Mouse (Mus musculus): ENCODE results near the gene Bcas2.
"Not testable (repeated sequence)": the region's sequence is repeated elsewhere in the genome, so short reads cannot be mapped to it uniquely, and the experiment has no call there.

Bcas2 gene

GRCm38 (mm10) chr3:103171505-103172267 lies at the start of gene Bcas2:
Bcas2 (plus strand) TSS chr3:103171655.
- DNase-seq (ENCODE audit: low spot score): peak; percentile 95

GRCm38 (mm10) chr3:103123636-103124035 lies 47.8 kb upstream of the Bcas2 start:
- no peak for DNase-seq (ENCODE audit: low spot score)

- DNase-seq (ENCODE audit: low spot score): no peak
Observed at GRCm38 (mm10) chr3:103126138-103126537, 45.3 kb upstream of the Bcas2 start.

DNA sequence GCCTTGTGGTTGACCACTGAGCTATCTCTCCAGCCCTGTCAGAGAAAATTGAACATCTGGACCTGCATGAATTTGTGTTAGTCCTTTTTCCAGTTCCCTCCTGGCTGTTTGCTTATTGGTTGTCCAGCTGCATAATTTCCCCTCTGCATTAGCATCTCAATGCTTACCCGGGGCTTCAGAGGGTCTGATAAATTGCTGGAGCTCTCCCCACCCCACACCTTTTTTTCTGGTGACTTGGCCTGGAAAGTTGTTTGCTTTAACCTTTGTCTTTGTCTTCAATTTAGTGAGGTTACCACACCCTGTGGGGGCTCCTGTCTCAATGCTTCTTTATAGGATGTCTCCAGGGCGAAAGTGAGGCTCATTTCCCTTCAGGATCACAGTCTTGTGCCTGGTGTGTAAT lies 44.3 kb upstream of the Bcas2 start:
- DNase-seq (ENCODE audit: low spot score): no peak

DNA sequence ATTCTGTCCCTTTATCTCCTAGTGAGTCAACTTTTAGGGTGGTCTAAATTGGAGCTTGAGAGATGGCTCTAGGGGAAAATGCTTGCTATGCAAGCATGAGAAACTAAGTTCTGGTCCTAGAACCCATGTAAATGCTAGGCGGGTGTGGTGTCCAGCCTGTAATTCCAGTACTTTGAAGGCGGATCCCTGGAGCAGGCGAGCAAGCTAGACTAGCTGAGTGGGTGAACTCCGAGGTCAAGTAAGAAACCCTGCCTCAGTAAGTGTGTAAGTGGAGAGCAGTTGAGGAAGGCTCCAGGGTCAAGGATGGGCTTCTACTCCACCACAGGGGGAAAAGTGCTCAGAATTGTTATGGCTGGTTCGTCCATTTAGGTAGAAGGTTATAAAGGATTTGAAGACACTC lies 43.7 kb upstream of the Bcas2 start:
- no peak for DNase-seq (ENCODE audit: low spot score)

DNA sequence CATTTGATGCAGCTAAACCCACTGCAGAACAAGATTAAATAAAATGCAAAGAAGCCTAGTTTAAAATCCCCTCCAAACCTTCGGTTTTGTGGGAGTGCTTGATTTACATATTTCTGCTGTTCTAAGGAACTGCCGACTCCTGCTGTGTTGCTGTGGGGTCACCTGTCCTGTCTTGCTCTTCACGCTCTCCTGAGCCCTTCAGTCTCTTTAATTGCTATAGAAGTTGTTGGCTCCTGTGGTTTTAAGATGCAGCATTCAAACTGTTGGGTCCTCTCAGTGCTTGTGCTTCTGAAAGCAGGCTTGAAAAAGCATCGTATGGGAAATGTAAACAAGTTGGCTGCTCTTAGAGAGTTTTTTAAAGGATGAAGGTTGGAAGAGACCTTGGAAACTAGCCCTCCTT lies 43.2 kb upstream of the Bcas2 start:
- no peak for DNase-seq (ENCODE audit: low spot score)

- no peak for DNase-seq (ENCODE audit: low spot score)
Observed at GRCm38 (mm10) chr3:103129367-103130159, 41.9 kb upstream of the Bcas2 start.

GRCm38 (mm10) chr3:103130236-103130751 lies 41.2 kb upstream of the Bcas2 start:
- no peak for DNase-seq (ENCODE audit: low spot score)

GRCm38 (mm10) chr3:103133098-103133497 lies 38.4 kb upstream of the Bcas2 start:
- DNase-seq (ENCODE audit: low spot score): no peak

GRCm38 (mm10) chr3:103136414-103137077 lies 34.9 kb upstream of the Bcas2 start:
- no peak for DNase-seq (ENCODE audit: low spot score)

DNA sequence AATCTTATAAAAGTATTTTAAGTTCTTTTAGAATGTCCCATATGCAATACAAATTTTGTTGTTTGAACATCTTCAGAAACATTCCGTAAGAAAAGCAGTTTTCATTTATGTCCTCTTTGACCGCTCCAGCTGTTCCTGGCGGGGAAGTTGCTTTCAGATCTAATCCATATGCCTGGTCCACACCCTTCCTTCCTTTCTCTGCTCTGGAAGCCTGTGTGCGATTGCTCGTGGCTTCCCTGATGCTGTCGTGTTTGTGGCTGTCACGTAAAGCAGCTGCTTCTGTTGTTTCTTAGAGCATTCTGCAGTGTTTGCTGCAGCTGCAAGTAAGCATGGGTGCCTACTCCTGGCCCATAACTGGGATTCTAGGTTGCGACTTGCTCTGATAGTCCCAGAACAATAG lies 32.4 kb upstream of the Bcas2 start:
- no peak for DNase-seq (ENCODE audit: low spot score)

DNA sequence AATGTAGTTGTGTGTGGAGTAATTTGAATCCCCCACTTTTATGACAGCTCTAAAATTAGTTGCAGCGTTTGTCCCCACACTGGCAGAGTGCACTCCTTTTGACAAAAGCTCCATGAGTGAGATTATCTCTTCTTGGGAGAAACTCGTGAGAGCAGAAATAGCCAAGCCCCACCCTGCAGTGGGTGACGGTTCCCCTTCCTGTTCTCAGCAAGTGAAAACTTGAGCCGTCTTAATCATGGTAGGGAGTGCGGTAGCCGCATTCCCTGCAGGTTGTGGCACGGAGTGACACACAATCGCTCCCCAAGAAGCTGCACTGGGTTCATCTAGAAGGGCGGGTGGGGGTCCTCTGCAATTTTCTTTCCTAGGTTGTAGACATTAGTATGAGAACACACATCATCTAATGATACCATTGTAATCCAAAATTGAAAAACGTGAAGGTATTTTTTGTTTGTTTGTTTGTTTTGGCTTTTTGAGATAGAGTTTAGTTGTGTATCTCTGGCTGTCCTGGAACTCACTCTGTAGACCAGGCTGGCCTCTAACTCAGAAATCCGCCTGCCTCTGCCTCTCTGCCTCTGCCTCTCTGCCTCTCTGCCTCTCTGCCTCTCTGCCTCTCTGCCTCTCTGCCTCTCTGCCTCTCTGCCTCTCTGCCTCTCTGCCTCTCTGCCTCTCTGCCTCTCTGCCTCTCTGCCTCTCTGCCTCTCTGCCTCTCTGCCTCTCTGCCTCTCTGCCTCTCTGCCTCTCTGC lies 31.2 kb upstream of the Bcas2 start:
- DNase-seq (ENCODE audit: low spot score): not testable (repeated sequence)

- no peak for DNase-seq (ENCODE audit: low spot score)
Observed at GRCm38 (mm10) chr3:103141287-103141686, 30.2 kb upstream of the Bcas2 start.

DNA sequence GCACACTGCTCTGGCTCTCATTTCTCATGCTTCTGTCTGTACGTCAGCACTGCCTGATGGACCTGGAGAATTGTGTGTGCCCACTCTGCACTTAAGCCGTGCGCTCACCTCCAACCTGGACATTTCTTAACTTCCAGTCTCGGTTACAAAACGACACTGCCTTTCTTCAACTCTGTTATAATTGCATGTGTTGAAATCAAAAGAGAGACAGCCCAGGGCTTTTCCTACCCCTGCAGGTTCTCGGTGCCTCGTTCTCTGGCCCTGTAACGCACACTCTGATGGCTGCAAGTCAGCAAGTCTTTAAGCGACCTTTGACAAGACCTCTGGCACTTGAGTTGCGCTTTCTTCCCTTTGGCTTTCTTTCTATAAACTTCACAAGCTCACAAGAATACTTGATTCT lies 29.1 kb upstream of the Bcas2 start:
- no peak for DNase-seq (ENCODE audit: low spot score)

- DNase-seq (ENCODE audit: low spot score): no peak
Observed at GRCm38 (mm10) chr3:103145336-103145735, 26.1 kb upstream of the Bcas2 start.

GRCm38 (mm10) chr3:103145791-103146190 lies 25.7 kb upstream of the Bcas2 start:
- DNase-seq (ENCODE audit: low spot score): no peak

DNA sequence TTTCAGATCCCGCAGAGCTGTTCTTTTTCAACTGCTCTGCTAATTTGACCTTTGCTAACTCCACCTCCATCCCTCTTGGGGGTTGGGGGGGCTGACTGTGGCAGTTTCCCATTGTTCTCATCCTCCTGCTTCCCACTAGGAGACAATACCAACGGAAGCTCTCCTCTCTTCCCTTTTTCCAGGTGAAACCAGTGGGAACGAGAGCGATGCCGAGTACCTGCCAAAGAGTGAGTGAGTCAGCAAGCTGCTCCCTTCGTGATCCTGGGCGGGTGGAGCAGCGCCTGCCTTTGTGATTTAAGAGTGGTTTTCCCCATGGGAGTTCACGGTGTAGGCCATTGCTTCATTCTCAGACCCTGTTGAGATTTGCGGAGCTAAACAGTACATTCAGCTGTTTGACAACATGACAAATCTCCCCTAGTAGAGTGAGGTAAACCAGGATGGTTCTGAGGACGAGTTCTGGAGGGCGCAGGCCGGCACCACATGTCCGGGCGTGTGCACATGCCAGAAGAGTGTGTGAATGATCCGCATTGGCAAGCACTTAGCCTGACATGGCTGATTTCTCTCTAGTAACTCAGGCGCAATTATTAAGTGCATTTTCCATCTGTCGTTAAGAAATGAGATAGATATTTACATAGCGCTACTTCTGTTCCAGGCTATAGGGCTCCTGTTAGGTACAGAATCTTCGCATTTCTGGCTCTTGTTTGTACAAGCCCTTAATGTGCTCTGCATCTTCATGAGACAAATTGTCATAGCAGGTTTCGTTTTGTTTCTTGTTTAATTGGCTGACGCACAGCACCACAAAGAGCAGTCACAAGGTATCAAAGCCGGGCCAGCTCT lies 24.9 kb upstream of the Bcas2 start:
- no peak for DNase-seq (ENCODE audit: low spot score)

DNA sequence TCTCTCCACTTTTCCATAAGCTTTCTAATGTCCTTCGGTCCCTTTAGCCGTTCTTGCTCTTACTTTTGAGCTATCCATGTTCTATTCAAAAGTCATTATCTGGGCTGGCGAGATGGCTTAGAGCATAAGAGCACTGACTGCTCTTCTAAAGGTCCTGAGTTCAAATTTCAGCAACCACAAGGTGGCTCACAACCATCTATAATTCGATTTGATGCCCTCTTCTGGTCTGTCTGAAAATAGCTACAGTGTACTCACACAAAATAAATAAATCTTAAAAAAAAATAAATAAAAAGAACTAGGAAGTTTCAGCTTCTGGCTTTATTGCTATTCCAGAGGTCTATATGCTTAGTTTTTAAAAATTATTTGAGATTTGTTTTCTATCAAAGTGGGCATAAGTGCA lies 23.7 kb upstream of the Bcas2 start:
- no peak for DNase-seq (ENCODE audit: low spot score)

DNA sequence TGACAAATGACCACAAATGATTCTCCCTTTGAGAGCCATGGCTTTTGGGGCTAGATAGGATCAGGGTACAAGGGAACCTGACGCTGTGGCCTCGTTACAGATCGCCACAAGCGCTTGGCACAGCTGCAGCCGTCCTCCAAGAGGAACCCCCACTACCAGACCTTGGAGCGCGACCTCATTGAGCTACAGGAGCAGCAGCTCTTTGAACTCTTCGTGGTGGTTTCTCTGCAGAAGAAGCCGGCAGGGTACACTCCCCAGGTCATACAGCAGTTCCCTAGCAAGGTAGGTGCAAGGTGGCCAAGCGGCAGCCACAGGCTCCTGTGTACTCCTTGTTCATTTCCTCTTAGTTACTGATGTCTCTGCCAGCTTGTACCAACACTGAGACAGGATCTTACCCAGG lies 22.5 kb upstream of the Bcas2 start:
- DNase-seq (ENCODE audit: low spot score): no peak

DNA sequence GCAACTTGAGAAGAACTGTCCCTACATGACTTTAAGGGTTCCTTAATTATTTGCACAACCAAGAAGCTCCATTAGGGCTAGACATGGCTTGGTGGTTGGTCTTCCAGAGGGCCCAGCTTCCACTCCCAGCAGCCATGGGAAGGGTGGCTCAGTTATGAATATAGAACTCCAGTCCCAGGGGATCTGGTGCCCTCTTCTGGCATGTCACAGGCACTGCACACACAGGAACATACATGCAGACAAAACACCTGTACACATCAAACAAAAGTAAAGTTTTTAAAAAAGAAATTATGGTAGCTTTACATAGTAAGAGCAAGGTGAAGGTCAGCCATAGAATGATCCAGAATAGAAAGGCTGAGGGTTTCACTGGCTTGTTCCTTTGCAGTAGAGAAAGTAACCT lies 17.7 kb upstream of the Bcas2 start:
- DNase-seq (ENCODE audit: low spot score): no peak

Data from ovary, adult 18-20 months (tissue).